Mouse (Mus musculus) MEL-GATA-1-ER (cell line): ENCODE data around the gene Gm9747.

ENCODE experiments used
- DNase-seq: peaks from one replicate; pipeline ENCODE4 v3.0.0-alpha.2; 2012; ENCODE audit warnings: low read depth; ENCODE audit errors: extremely low read depth

Gene Gm9747

GRCm38 (mm10) chr1:82253789-82254445, 21.0 kb downstream of the Gm9747 start:
- DNase-seq = no peak

DNA sequence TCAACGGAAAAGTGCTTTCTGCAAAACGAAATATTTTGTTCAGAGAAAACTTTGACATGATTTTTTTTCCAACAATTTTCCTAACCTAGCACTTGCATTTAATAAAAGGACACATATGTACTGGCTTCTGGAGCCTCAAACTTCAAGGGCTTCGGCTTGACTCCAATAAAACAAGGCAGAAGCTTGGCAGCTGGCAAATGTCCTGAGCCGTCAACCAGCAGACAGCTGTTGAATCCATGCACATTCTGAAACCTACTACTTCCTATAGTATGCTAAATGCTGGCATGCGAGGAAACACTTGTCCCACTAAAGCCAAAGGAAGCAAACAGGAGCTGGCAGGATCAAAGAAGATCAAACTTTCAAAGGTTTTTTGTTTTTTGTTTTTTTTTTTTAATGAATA, 24.5 kb downstream of the Gm9747 start:
- no peak for DNase-seq

DNA sequence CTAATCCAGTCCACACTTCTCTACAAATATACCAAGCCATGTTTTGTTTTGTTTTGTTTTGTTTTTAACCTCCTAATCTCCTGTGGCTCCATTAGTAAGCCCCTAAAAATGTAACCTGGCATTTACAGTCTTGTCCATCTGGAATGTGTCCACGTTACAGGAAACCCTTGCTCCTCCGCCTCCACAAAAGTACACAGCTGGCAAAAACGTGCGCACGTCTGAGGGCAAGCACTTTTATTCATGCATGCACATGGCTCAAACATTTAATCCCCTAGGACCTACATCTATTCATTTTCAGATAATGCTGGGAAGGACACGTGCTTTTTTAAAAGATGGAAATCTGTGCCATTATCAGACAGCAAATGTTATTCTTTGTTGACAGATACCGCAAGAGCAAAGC, 25.4 kb downstream of the Gm9747 start:
- no peak for DNase-seq

- no peak for DNase-seq
Measured at GRCm38 (mm10) chr1:82260055-82260454, 27.1 kb downstream of the Gm9747 start.

DNA sequence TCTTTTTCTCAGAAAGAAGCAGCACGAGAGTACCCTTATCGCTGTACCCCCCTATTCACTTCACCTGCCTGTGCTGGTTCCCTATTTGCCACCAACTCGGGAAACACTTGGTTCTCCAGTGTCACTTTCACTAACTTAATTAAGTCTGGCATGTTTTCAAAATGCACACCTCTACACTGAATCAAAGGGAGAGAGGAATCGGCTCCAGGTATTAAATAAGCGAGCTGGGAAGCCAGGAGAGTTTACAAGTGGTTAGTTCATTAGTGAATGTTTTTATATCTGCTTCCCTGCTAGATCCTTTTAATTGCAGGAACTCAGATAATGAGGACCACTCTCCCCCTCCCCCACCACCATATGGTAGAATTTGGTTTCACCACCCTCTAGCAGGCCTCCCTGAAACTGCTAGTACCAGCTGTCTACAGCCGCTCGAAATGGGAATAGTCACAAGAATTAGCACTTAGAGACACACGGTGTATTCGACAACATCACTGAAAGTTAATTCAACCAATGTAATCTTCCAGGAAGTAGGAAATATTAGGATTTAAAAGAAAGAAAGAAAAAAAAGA, 28.2 kb downstream of the Gm9747 start:
- no peak for DNase-seq

GRCm38 (mm10) chr1:82261638-82262037, 28.7 kb downstream of the Gm9747 start:
- DNase-seq = no peak

- DNase-seq = no peak
Measured at GRCm38 (mm10) chr1:82262331-82262730, 29.4 kb downstream of the Gm9747 start.

GRCm38 (mm10) chr1:82267547-82267946, 34.6 kb downstream of the Gm9747 start:
- DNase-seq = no peak

GRCm38 (mm10) chr1:82272231-82272630, 39.3 kb downstream of the Gm9747 start:
- DNase-seq = no peak

GRCm38 (mm10) chr1:82273529-82273928, 40.6 kb downstream of the Gm9747 start:
- no peak for DNase-seq

DNA sequence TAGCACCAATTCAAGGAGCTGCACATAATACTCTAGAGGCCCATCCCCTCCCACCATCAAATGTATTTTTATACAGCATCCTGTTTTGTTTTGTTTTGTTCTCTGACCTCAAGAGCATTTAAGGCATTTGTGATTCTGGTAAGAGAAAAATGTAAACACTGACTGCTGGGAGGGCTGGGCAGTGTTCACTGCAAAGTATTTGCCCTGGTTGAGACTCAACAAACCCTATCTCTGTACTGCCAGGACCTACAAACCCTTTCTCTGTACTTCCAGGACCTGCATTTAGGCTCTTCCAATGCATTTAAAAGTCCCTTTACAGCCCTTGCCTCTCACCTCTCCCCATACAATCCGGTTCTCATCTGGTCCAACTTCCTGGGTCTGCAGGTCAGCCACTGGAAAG, 41.4 kb downstream of the Gm9747 start:
- no peak for DNase-seq

GRCm38 (mm10) chr1:82279768-82280167, 46.9 kb downstream of the Gm9747 start:
- DNase-seq = no peak

- DNase-seq = no peak
Measured at GRCm38 (mm10) chr1:82281823-82282222, 48.9 kb downstream of the Gm9747 start.

DNA sequence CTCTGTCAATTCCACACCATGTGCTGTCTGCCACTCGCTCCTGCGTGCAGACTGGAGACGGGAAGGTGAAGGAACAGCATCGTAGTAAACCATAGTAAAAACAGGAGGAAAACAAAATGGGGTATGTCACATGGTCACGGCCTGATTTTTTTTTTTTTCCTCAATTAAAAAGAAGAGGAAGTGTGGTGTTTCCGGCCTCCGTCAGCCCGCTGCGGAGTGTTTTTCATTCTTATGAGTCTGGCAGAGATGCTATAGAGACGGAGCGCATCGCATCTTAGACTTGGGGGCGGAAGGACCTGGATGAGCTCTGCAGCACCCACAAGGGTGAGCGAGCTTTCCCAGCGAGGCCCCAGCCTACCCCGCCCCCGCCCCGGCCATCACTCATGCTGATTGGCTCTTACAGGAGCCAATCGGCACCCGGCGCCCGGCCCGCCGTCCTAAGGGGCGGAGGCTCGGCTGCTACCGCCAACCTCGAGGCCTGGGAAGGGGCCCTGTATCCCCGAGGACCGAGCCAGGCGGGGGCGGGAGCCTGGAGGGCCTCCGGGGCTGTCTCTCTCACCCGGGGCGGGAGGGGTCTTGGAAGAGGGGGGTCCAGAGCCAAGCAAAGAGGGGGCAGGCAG, 50.2 kb downstream of the Gm9747 start:
- DNase-seq = no peak

GRCm38 (mm10) chr1:82283901-82284301, 51.0 kb downstream of the Gm9747 start:
- no peak for DNase-seq

DNA sequence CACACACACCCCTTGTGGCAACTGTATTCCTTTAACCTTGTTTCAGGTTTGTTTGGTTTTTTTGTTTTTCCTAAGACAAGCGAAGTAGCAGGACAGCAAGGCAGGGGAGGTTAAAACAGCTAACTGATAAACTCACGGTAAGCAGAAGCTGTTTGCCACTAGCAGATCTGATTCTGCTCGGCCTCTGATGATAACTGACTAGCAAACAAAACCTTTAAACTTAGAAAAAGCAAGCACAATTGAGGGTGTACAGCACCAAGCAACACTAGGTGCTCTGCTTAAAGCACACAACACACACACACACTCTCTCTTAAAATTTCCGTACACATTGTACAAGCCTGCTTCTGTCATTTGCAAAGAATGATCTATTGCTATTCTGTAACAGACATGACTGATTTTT, 51.5 kb downstream of the Gm9747 start:
- no peak for DNase-seq
